Mouse (Mus musculus) gastrocnemius, postnatal 14 days (tissue): Measurements from ENCODE around the gene Ipo5. TPM values are rescaled to one million over a fixed set of nuclear protein-coding genes. Genes with fewer than 3 reads are reported as not detected.

ENCODE experiments used
- DNase-seq: peaks from one replicate; pipeline ENCODE4 v3.0.0; 2021; ENCODE audit warnings: mixed read lengths
- intact Hi-C: fragments of 180-260 bp; cut with DNase I; formaldehyde crosslinking; loops from one replicate; pipeline ENCODE4 v1.15.1; 2025; ENCODE audit warnings: low total_unique reads
- long read RNA-seq, 2 experiments: library from polyadenylated mRNA; stranded (forward); transcript quantifications; one replicate each; pipeline ENCODE4 v2.0.0; 2021
- total RNA-seq, 2 experiments: library from RNA; stranded (reverse); gene quantifications; 2 replicates each; pipeline ENCODE4 v1.2.3; 2021

Ipo5 gene
- total RNA-seq: 10 to 100 TPM; 79.7 to 84.1 TPM
- long read RNA-seq, experiment 1, full-length matches to known transcripts: 34 of 43 reads
- long read RNA-seq, experiment 1, partial matches to known transcripts: 6 of 43 reads
- long read RNA-seq, experiment 1, other reads (novel, unspliced or antisense): 3 of 43 reads
- long read RNA-seq, experiment 2, full-length matches to known transcripts: 67 of 81 reads
- long read RNA-seq, experiment 2, partial matches to known transcripts: 11 of 81 reads
- long read RNA-seq, experiment 2, other reads (novel, unspliced or antisense): 3 of 81 reads

- peak; percentile 97 for DNase-seq
- intact Hi-C loops: loop anchor here (5.0 kb wide), 1 partner anchor 69 kb away; no protein-coding TSS in a partner anchor
Measured at GRCm38 (mm10) chr14:120910733-120911324, at the start of gene Ipo5. Gene Ipo5 (plus strand): TSS chr14:120911224.

GRCm38 (mm10) chr14:120863205-120863604 lies 47.8 kb upstream of the Ipo5 start:
- intact Hi-C loops: no loop called here
- DNase-seq: no peak

GRCm38 (mm10) chr14:120864896-120865295 lies 46.1 kb upstream of the Ipo5 start:
- no peak for DNase-seq
- intact Hi-C loops: no loop called here

GRCm38 (mm10) chr14:120866573-120866972 lies 44.5 kb upstream of the Ipo5 start:
- intact Hi-C loops: no loop called here
- no peak for DNase-seq

- intact Hi-C loops: no loop called here
- DNase-seq: no peak
Measured at GRCm38 (mm10) chr14:120867121-120867520, 43.9 kb upstream of the Ipo5 start.

- DNase-seq: peak; percentile 49
- intact Hi-C loops: no loop called here
Measured at GRCm38 (mm10) chr14:120868494-120868893, 42.5 kb upstream of the Ipo5 start.

GRCm38 (mm10) chr14:120870736-120871135 lies 40.3 kb upstream of the Ipo5 start:
- intact Hi-C loops: no loop called here
- DNase-seq: no peak

- intact Hi-C loops: no loop called here
- no peak for DNase-seq
Measured at GRCm38 (mm10) chr14:120874397-120874796, 36.6 kb upstream of the Ipo5 start.

GRCm38 (mm10) chr14:120875144-120875543 lies 35.9 kb upstream of the Ipo5 start:
- DNase-seq: no peak
- intact Hi-C loops: no loop called here

- intact Hi-C loops: no loop called here
- no peak for DNase-seq
Measured at GRCm38 (mm10) chr14:120875811-120876388, 35.1 kb upstream of the Ipo5 start.

GRCm38 (mm10) chr14:120877147-120877546 lies 33.9 kb upstream of the Ipo5 start:
- DNase-seq: no peak
- intact Hi-C loops: no loop called here

- intact Hi-C loops: no loop called here
- DNase-seq: no peak
Measured at GRCm38 (mm10) chr14:120879026-120879425, 32.0 kb upstream of the Ipo5 start.

- no peak for DNase-seq
- intact Hi-C loops: no loop called here
Measured at GRCm38 (mm10) chr14:120880601-120881000, 30.4 kb upstream of the Ipo5 start.

- intact Hi-C loops: no loop called here
- no peak for DNase-seq
Measured at GRCm38 (mm10) chr14:120881054-120881453, 30.0 kb upstream of the Ipo5 start.

- DNase-seq: no peak
- intact Hi-C loops: no loop called here
Measured at GRCm38 (mm10) chr14:120888681-120889080, 22.3 kb upstream of the Ipo5 start.

GRCm38 (mm10) chr14:120892369-120892768 lies 18.7 kb upstream of the Ipo5 start:
- intact Hi-C loops: no loop called here
- no peak for DNase-seq

- intact Hi-C loops: no loop called here
- no peak for DNase-seq
Measured at GRCm38 (mm10) chr14:120896613-120897012, 14.4 kb upstream of the Ipo5 start.

GRCm38 (mm10) chr14:120898876-120899275 lies 12.1 kb upstream of the Ipo5 start:
- intact Hi-C loops: no loop called here
- DNase-seq: no peak

- intact Hi-C loops: no loop called here
- no peak for DNase-seq
Measured at GRCm38 (mm10) chr14:120909396-120909795, 1.6 kb upstream of the Ipo5 start.

- DNase-seq: no peak
- intact Hi-C loops: loop anchor here (5.0 kb wide), 1 partner anchor 68 kb away; no protein-coding TSS in a partner anchor
Measured at GRCm38 (mm10) chr14:120910320-120910719, 704 bp upstream of the Ipo5 start.

- intact Hi-C loops: loop anchor here (5.0 kb wide), 1 partner anchor 69 kb away; no protein-coding TSS in a partner anchor
- peak; percentile 49 for DNase-seq
Measured at GRCm38 (mm10) chr14:120911388-120911901, 421 bp downstream of the Ipo5 start.
